Mouse (Mus musculus) MEL (cell line): ENCODE data around the gene Auts2. TPM values are rescaled to one million over a fixed set of nuclear protein-coding genes. Genes with fewer than 3 reads are reported as not detected.

Experiments used
- DNase-seq: peaks from one replicate; pipeline ENCODE4 v3.0.0; 2011; ENCODE audit warnings: low read depth, low spot score
- H3K27ac ChIP-seq: 2 replicates; pipeline ENCODE4 v1.5.1; 2012; ENCODE audit warnings: low read depth, mild to moderate bottlenecking, control low read depth, low read length, moderate library complexity; ENCODE audit not compliant: control insufficient read depth
- H3K27me3 ChIP-seq, 2 experiments: fragments of 150-350 bp in 1 of 2; sonication (generic) in 1 of 2; 2 replicates each; pipeline ENCODE4 v1.6.1; 2012; ENCODE audit warnings: low read length in 2 of 2, mild to moderate bottlenecking in 2 of 2, improper control_type of control experiment in 1 of 2, moderate library complexity in 1 of 2; ENCODE audit not compliant: insufficient read depth in 2 of 2, control insufficient read depth in 1 of 2
- H3K36me3 ChIP-seq, 2 experiments: 2 replicates each; pipeline ENCODE4 v1.6.1; 2012 to 2014; ENCODE audit warnings: low read length in 2 of 2, improper control_type of control experiment in 1 of 2, inconsistent platforms in 1 of 2, mild to moderate bottlenecking in 1 of 2; ENCODE audit not compliant: insufficient read depth in 2 of 2, control insufficient read depth in 1 of 2
- H3K4me1 ChIP-seq, 2 experiments: fragments of 150-350 bp in 1 of 2; sonication (generic) in 1 of 2; 2 replicates each; pipeline ENCODE4 v1.6.1; 2012; ENCODE audit warnings: low read length in 2 of 2, improper control_type of control experiment in 1 of 2, mild to moderate bottlenecking in 1 of 2; ENCODE audit not compliant: insufficient read depth in 2 of 2, control insufficient read depth in 1 of 2
- H3K4me3 ChIP-seq, 2 experiments: fragments of 150-350 bp in 1 of 2; sonication (generic) in 1 of 2; 2 replicates each; pipeline ENCODE4 v1.5.1; 2012; ENCODE audit warnings: low read depth in 2 of 2, low read length in 2 of 2, mild to moderate bottlenecking in 2 of 2, moderate library complexity in 2 of 2, control low read depth in 1 of 2, improper control_type of control experiment in 1 of 2; ENCODE audit not compliant: control insufficient read depth in 1 of 2, insufficient read depth in 1 of 2
- H3K79me2 ChIP-seq: 2 replicates; pipeline ENCODE4 v1.6.1; 2012; ENCODE audit warnings: mild to moderate bottlenecking, low read length, moderate library complexity; ENCODE audit not compliant: control insufficient read depth, poor library complexity, insufficient read depth
- H3K9ac ChIP-seq: 2 replicates; pipeline ENCODE4 v1.6.1; 2012; ENCODE audit warnings: low read depth, mild to moderate bottlenecking, control low read depth, low read length, moderate library complexity; ENCODE audit not compliant: control insufficient read depth, poor library complexity, severe bottlenecking
- H3K9me3 ChIP-seq: fragments of 150-350 bp; sonication (generic); replicated peaks from 2 replicates; pipeline ENCODE4 v1.6.1; 2012; ENCODE audit warnings: mild to moderate bottlenecking, low read length, improper control_type of control experiment, moderate library complexity; ENCODE audit not compliant: insufficient read depth
- BHLHE40 ChIP-seq: IDR thresholded peaks from 2 replicates; pipeline ENCODE4 v1.6.1; 2012; ENCODE audit warnings: low read depth, mild to moderate bottlenecking, inconsistent platforms, low read length, improper control_type of control experiment, borderline replicate concordance
- CHD2 ChIP-seq: IDR thresholded peaks from 2 replicates; pipeline ENCODE4 v1.6.1; 2011; ENCODE audit warnings: low read length, improper control_type of control experiment
- CTCF ChIP-seq, 3 experiments: IDR thresholded peaks in 2 of 3; conservative IDR thresholded peaks in 1 of 3; 2 replicates each; pipeline ENCODE4 v1.5.1; 2011 to 2012; ENCODE audit warnings: low read length in 3 of 3, low read depth in 2 of 3, mild to moderate bottlenecking in 2 of 3, improper control_type of control experiment in 1 of 3, inconsistent platforms in 1 of 3, mixed read lengths in 1 of 3, moderate library complexity in 1 of 3; ENCODE audit not compliant: control insufficient read depth in 1 of 3, insufficient read depth in 1 of 3, poor library complexity in 1 of 3, severe bottlenecking in 1 of 3
- HCFC1 ChIP-seq: IDR thresholded peaks from 2 replicates; pipeline ENCODE4 v1.6.1; 2012; ENCODE audit warnings: low read depth, mild to moderate bottlenecking, inconsistent platforms, low read length, improper control_type of control experiment, moderate library complexity
- MAFK ChIP-seq: IDR thresholded peaks from 2 replicates; pipeline ENCODE4 v1.6.1; 2011; ENCODE audit warnings: low read depth, mild to moderate bottlenecking, low read length, improper control_type of control experiment, borderline replicate concordance
- MAZ ChIP-seq: IDR thresholded peaks from 2 replicates; pipeline ENCODE4 v1.6.1; 2012; ENCODE audit warnings: low read depth, mild to moderate bottlenecking, inconsistent platforms, low read length, improper control_type of control experiment
- MXI1 ChIP-seq: IDR thresholded peaks from 2 replicates; pipeline ENCODE4 v1.6.1; 2011; ENCODE audit warnings: mild to moderate bottlenecking, low read depth, low read length, improper control_type of control experiment
- NELFE ChIP-seq: IDR thresholded peaks from 2 replicates; pipeline ENCODE4 v1.6.1; 2011; ENCODE audit warnings: low read depth, low read length, improper control_type of control experiment
- NRF1 ChIP-seq: IDR thresholded peaks from 2 replicates; pipeline ENCODE4 v1.6.1; 2014; ENCODE audit warnings: low read depth, mild to moderate bottlenecking, inconsistent platforms, low read length, improper control_type of control experiment, moderate library complexity; ENCODE audit not compliant: poor library complexity, insufficient read depth, severe bottlenecking
- POLR2A ChIP-seq, 2 experiments: IDR thresholded peaks; 2 replicates each; pipeline ENCODE4 v1.6.1; 2011 to 2012; ENCODE audit warnings: low read length in 2 of 2, mild to moderate bottlenecking in 2 of 2, control low read depth in 1 of 2, improper control_type of control experiment in 1 of 2, low read depth in 1 of 2, moderate library complexity in 1 of 2; ENCODE audit not compliant: control insufficient read depth in 1 of 2, insufficient read depth in 1 of 2, poor library complexity in 1 of 2
- POLR2AphosphoS2 ChIP-seq: IDR thresholded peaks from 2 replicates; pipeline ENCODE4 v1.6.1; 2011; ENCODE audit warnings: low read length, improper control_type of control experiment
- RCOR1 ChIP-seq: IDR thresholded peaks from 2 replicates; pipeline ENCODE4 v1.6.1; 2012; ENCODE audit warnings: low read depth, mild to moderate bottlenecking, inconsistent platforms, low read length, improper control_type of control experiment
- SIN3A ChIP-seq: IDR thresholded peaks from 2 replicates; pipeline ENCODE4 v1.6.1; 2012; ENCODE audit warnings: low read length, improper control_type of control experiment, inconsistent platforms
- TAL1 ChIP-seq: IDR thresholded peaks from 2 replicates; pipeline ENCODE4 v1.6.1; 2012; ENCODE audit warnings: mild to moderate bottlenecking, inconsistent platforms, low read length, moderate library complexity, mixed read lengths
- TBP ChIP-seq: IDR thresholded peaks from 2 replicates; pipeline ENCODE4 v1.8.0; 2011; ENCODE audit warnings: low read depth, low read length, improper control_type of control experiment
- UBTF ChIP-seq: IDR thresholded peaks from 2 replicates; pipeline ENCODE4 v1.6.1; 2012; ENCODE audit warnings: low read depth, mild to moderate bottlenecking, inconsistent platforms, low read length, improper control_type of control experiment, moderate library complexity, borderline replicate concordance; ENCODE audit not compliant: insufficient read depth
- USF2 ChIP-seq, 2 experiments: IDR thresholded peaks; 2 replicates each; pipeline ENCODE4 v1.6.1; 2011 to 2012; ENCODE audit warnings: improper control_type of control experiment in 2 of 2, low read length in 2 of 2, borderline replicate concordance in 1 of 2, inconsistent platforms in 1 of 2, low read depth in 1 of 2, mild to moderate bottlenecking in 1 of 2; ENCODE audit not compliant: insufficient read depth in 1 of 2
- ZC3H11A ChIP-seq: IDR thresholded peaks from 2 replicates; pipeline ENCODE4 v1.6.1; 2012; ENCODE audit warnings: low read depth, mild to moderate bottlenecking, inconsistent platforms, low read length, improper control_type of control experiment
- ZMIZ1 ChIP-seq: IDR thresholded peaks from 2 replicates; pipeline ENCODE4 v1.6.1; 2012; ENCODE audit warnings: low read depth, mild to moderate bottlenecking, inconsistent platforms, low read length, improper control_type of control experiment, moderate library complexity
- ZNF384 ChIP-seq: IDR thresholded peaks from 2 replicates; pipeline ENCODE4 v1.6.1; 2012; ENCODE audit warnings: low read depth, mild to moderate bottlenecking, inconsistent platforms, low read length, improper control_type of control experiment
- polyA plus RNA-seq, 2 experiments: library from polyadenylated mRNA; stranded (reverse) in 1 of 2; unstranded in 1 of 2; fragments of >175 nt in 1 of 2; fragments of >200 nt in 1 of 2; gene quantifications; 2 replicates each; pipeline versions ENCODE4 v1.2.1 to v1.2.4; 2012; ENCODE audit warnings: low replicate concordance in 2 of 2, low read depth in 1 of 2; ENCODE audit not compliant: insufficient read length in 2 of 2, insufficient read depth in 1 of 2, missing spikeins in 1 of 2
- total RNA-seq: library from RNA; depleted of rRNA; stranded (reverse); fragments of 300-350 nt; gene quantifications from 2 replicates; pipeline ENCODE4 v1.2.3, GENCODE M21; 2012

The Auts2 gene
- total and polyA plus RNA-seq, 3 experiments = not detected

- Histone ChIP-seq H3K4me1 (no peaks in the 10 kb centered on the region), H3K36me3 (no peaks in the 10 kb centered on the region), H3K27me3 (no peaks in the 10 kb centered on the region), H3K27ac (no peak overlapping the region), H3K79me2 (no peaks in the 10 kb centered on the region), H3K9ac (no peak overlapping the region), H3K4me3 (no peak overlapping the region), H3K9me3 (no peaks in the 10 kb centered on the region)
- TF ChIP-seq CTCF (IDR thresholded peaks at IDR 0.05 in 2 of 3, conservative IDR thresholded peaks at IDR 0.05 in 1 of 3; ENCODE audit: control insufficient read depth in 1 of 3, insufficient read depth in 1 of 3, low read depth in 2 of 3, low read length in 3 of 3, poor library complexity in 1 of 3, severe bottlenecking in 1 of 3) (no peak), SIN3A (no peak), MAZ (no peak), POLR2AphosphoS2 (no peak), CHD2 (no peak), NRF1 (no peak)
- DNase-seq = no peak
Observed at GRCm38 (mm10) chr5:132452381-132452780, 90.8 kb downstream of the Auts2 start.

- no peaks in the 10 kb centered on the region for H3K36me3 ChIP-seq
- no peaks in the 10 kb centered on the region for H3K27me3 ChIP-seq
- no peak overlapping the region for H3K4me3 ChIP-seq
- H3K27ac ChIP-seq = no peak overlapping the region
- H3K9ac ChIP-seq = no peak overlapping the region
- no peak for DNase-seq
- no peaks in the 10 kb centered on the region for H3K4me1 ChIP-seq
- H3K79me2 ChIP-seq = no peaks in the 10 kb centered on the region
- no peaks in the 10 kb centered on the region for H3K9me3 ChIP-seq
- no peak for TF ChIP-seq MXI1
- no peak for TF ChIP-seq POLR2AphosphoS2
- no peak for TF ChIP-seq NELFE
- no peak for TF ChIP-seq TBP
- TF ChIP-seq MAFK = no peak
- no peak for TF ChIP-seq USF2 (IDR thresholded peaks at IDR 0.05; ENCODE audit: borderline replicate concordance in 1 of 2, insufficient read depth in 1 of 2, low read depth in 1 of 2, low read length in 2 of 2)
- TF ChIP-seq POLR2A (IDR thresholded peaks at IDR 0.05; ENCODE audit: control insufficient read depth in 1 of 2, insufficient read depth in 1 of 2, low read depth in 1 of 2, low read length in 2 of 2, poor library complexity in 1 of 2) = no peak
- TF ChIP-seq BHLHE40 = no peak
- no peak for TF ChIP-seq HCFC1
- TF ChIP-seq ZC3H11A = no peak
- no peak for TF ChIP-seq ZMIZ1
- TF ChIP-seq TAL1 = no peak
- TF ChIP-seq RCOR1 = no peak
- TF ChIP-seq ZNF384 = no peak
- no peak for TF ChIP-seq UBTF
- no peak for TF ChIP-seq SIN3A
Observed at GRCm38 (mm10) chr5:132450071-132450470, 93.1 kb downstream of the Auts2 start.
